Mouse (Mus musculus) brain, embryonic 18.5 days (tissue): ENCODE results near the gene Slc25a36.

ENCODE experiments used
- DNase-seq: peaks from one replicate; pipeline ENCODE4 v3.0.0-alpha.2; 2012; ENCODE audit warnings: low read depth, low spot score

The Slc25a36 gene

DNA sequence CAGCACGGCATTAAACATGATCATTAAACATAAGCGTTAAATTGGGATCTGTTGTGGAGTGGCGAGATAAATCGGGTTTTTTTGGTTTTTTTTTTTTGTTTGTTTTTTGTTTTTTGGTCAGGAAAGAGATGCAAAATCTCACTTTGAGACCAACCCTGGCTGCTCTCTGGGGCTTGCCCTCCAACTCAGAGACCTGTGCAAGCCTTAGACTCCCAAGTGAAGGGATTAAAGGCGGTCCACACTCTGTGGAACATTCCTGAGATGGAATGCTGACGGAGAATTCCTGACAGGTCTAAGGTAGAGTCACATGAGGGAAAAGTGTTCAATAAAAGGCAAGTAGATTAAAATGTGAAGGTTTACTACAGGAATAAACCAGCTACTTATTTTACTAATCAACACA, 549 bp upstream of the Slc25a36 start:
- no peak for DNase-seq

DNA sequence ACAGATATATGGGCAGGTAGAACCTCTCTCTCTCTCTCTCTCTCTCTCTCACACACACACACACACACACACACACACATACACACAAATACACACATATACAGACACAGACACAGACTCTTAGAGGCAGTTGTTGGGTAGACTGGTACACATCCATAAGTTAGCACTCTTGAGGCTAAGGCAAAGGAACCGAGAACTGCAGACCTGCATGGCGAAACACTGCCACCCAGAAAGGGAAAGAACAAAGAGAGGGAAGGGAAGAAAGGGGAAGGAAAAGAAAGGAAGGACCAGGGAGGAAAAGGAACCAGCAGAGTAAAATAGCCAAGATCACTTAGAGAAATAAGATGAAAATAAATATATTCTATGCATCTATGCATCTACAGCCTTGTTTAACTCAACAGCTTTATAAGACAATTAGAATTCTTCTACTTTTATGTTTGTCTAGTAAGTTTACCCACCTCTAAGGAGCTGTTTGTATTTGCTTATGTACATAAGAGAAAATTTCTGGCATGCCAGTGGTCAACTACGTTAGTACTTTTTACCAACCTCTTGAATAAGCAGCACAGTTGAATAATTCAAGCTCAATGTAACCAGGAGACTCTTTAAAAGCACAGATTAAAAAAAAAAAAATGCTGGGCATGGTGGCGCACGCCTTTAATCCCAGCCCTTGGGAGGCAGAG, 4.3 kb downstream of the Slc25a36 start:
- no peak for DNase-seq

DNA sequence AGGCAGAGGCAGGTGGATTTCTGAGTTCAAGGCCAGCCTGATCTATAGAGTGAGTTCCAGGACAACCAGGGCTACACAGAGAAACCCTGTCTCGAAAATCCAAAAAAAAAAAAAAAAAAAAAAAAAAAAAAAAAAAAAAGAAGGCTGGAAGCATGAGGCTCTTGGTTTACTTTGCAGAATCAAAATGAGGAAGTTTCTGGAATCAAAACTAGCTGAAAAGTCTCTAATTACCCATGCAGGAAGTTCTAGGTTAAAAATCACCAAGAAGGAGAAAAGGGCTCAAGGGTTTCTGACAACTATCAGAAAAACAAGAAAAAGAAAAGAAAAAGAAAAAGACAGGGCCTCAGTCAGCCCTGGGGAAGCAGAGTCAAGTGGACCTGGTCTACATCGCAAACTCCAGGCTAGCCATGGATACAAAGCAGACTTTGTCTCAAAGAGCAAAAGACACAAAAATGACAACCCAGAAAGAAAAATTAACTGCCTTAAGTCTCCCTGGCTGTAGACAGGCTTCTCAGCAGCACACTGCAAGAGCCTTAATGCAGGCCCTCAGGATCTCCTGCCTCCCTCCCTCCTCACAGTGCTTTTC, 5.5 kb downstream of the Slc25a36 start:
- DNase-seq: no peak

- DNase-seq: no peak
Measured at GRCm38 (mm10) chr9:97103376-97104061, 7.4 kb downstream of the Slc25a36 start.

DNA sequence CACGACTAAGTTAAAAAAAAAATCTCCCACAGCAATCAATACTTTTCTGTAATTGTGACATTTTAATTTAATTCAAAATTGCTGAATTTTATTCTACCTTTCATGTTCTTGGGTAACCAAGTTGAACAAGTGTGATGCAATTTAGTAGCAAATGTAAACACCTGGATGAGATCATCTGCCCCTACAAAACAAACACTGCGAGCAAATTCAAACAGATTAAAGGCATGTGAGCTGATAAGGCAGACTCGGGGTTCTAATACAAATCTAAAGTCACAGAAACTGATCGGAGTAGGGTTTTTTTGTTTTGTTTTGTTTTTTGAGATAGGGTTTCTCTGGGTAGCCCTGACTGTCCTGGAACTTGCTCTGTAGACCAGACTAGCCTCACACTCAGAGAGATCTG, 12.0 kb downstream of the Slc25a36 start:
- DNase-seq: no peak

DNA sequence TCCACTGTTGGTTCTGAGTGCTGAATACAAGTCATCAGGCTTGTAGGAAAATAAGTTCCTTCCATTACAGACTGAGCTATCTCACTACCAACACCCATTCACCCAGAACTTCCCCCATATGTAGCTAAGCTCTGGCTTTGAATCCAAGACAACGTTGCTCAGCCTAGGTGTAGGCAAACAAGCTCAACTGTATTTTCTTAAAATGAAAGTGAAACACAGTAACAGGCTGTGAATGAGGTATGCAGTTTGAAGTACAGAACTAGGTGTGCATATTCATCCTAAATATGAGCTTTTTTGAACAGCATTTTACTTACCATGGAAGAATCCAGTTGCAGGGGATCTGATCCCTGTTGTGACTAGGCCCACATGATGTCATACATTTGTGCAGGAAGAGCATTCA, 14.8 kb downstream of the Slc25a36 start:
- no peak for DNase-seq

GRCm38 (mm10) chr9:97087850-97088249, 23.1 kb downstream of the Slc25a36 start:
- no peak for DNase-seq

DNA sequence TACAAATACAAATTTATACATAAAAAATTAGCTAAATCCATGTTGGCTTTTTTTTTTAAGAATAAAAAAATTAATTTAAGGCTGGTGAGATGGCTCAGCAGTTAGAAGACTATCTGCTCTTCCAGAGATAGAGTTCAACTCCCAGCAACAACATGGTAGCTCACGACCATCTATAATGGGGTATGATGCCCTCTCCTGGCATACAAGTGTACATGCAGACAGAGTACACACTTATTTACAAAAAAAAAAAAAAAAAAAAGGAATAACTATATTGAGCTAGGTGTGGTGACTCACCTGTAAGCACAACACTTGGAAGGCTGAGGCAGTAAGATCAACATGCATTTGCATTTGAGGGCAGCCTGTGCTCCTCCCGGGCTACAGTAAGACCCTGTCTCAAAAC, 26.3 kb downstream of the Slc25a36 start:
- no peak for DNase-seq

GRCm38 (mm10) chr9:97081106-97081862, 29.7 kb downstream of the Slc25a36 start:
- DNase-seq: no peak

DNA sequence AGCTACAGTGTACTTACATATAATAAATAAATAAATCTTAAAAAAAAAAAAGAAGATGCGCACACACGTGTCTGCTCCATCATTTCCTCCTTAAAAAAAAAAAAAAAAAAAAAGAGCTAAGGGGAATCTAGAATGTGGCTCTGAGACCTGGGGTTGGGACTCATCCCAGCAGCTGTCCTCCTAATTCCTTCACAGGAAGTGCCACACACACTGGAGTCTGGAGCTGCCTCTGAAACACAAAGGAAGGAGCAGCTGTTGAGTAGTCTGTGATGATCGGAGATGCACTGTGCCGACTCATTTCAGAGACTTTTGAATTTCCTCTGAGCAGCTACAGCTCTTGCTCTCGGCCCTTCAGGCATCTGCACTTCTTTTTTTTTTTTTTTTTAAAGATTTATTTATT, 41.0 kb downstream of the Slc25a36 start:
- no peak for DNase-seq

- DNase-seq: no peak
Measured at GRCm38 (mm10) chr9:97069466-97069865, 41.5 kb downstream of the Slc25a36 start.

- peak; percentile 67 for DNase-seq
Measured at GRCm38 (mm10) chr9:97068201-97069095, 42.5 kb downstream of the Slc25a36 start.

GRCm38 (mm10) chr9:97067761-97068160, 43.2 kb downstream of the Slc25a36 start:
- no peak for DNase-seq

DNA sequence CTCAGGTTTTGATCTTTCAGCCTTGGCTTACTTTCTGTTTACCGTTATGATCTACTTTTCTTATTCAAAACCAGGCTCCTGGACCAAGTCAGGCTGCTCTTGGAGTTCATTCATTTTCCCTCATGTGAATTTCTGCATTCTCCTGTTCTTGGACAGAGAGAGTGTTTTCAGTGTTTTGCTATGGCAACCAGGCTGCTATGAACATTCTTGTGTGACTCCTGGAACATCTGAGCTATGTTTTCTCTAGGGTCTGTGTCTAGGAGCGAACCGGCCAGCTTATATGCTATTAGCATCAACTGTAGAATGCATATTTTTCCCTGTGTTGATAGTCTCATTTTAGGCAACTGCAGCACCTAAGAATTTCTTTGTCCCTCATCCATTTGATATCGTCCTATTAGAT, 45.1 kb downstream of the Slc25a36 start:
- DNase-seq: no peak

- DNase-seq: no peak
Measured at GRCm38 (mm10) chr9:97065216-97065615, 45.7 kb downstream of the Slc25a36 start.

DNA sequence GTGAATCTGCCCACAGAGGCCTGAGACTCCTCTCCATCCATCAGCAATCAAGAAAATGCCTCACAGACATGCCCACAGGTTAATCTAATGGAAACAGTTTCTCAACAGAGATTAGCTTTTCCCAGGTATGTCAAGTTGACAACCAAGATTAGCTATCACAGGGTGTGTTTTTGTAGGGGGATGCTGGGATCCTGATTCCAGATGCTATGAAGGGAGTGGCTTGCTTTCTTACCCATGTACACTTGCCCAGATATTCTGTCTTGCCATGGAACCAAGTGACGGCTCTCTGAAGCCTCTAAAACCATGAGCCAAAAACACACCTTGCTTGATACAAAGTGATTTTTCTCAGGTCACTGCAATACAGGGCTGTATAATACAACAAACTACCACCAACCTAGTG, 46.8 kb downstream of the Slc25a36 start:
- DNase-seq: no peak

GRCm38 (mm10) chr9:97061696-97062095, 49.3 kb downstream of the Slc25a36 start:
- no peak for DNase-seq

DNA sequence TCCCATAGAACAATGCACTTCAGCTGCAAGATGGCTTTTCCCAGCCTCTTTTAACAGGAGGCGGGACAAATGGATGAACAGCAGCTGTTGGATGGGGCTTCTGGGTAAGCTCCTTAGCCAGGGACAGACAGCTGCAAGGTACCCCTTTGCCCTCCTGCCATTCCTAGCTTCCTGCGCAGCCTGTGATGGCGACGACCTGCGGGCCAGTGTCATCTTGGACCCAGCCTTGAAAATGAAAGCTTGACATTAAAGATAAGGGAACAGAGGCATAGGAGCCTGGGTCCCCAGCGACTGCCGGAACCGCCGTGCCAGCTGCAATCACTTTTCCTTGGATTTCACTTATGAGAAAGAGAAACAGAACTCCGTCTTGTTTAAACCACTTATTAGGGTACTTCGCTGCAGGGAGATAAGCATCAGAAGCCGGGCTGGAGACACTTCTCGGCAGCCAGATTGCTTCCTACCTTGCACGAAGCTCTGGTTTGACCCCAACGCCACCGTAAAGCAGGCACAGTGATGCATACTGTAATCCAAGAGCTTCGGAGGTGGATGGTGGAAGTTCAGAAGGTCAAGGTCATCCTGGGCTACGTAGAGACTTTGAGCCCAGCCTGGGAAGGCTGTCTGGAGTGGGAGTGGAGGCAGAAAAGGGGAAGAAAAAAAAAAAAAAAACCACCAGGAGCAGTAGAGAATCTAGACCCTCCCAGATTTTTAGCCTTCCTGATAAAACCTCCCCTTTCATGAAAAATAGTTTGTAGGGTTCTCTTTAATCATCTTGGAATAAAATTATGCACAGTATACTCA, 54.2 kb downstream of the Slc25a36 start:
- DNase-seq: no peak

GRCm38 (mm10) chr9:97055906-97056305, 55.1 kb downstream of the Slc25a36 start:
- no peak for DNase-seq

GRCm38 (mm10) chr9:97051176-97051575, 59.8 kb downstream of the Slc25a36 start:
- DNase-seq: no peak
